Mouse (Mus musculus): ENCODE measurements at regions not wholly inside any gene's neighbourhood (a gene's known extent, or its start where the extent isn't known, plus 50 kb on each side); places are given as distances from the start of the nearest gene placed in this dataset.
A peak's percentile ranks its signal among the peaks of the same experiment; 100 is the strongest.

- no peak for DNase-seq (ENCODE audit: extremely low spot score in 1 of 2, low spot score in 1 of 2)
These were observed 553.4 kb downstream of the Btbd3 start for GRCm38 (mm10) chr2:138809767-138810166.

DNA sequence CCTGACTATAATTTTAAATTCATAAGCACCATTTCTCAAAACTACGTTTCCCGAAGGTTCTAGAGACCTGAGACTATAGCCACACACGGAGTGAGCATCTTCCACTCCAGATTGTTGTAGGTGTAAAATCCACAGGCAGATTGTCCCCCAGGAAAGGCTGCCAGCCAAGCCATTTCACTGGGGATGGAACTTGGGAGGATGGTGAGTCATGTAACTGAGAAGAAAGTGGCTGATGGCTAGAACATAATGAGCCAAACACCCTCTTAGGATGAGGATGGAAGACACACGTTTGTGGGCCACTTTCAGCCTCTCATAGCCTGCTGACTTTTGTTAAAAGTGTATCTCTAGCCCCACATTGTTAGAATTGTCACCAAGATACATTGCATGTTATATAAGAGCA is 564.1 kb downstream of the Btbd3 start:
- DNase-seq (ENCODE audit: extremely low spot score in 1 of 2, low spot score in 1 of 2): peak; percentile 26 to 40

DNA sequence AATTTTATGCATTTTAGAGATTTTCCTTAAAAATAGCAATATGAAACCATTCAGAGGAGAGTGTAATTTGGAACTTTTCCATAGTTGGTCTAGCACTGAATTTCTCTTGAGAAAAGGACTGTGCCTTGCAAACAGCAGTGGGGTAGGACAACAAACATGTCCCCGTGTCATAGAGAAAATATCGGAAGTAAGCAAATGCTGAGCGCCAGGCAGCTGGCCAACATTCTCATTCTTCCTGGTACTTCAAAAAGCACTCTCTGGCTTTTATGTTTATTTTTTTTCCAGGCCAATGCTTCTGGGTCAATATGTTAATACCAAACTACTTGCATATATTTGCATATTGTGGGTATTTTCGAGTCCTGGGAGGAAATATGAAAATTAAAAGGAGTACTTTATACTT is 568.5 kb downstream of the Btbd3 start:
- peak in 1 of 2 experiments; percentile 35 for DNase-seq (ENCODE audit: extremely low spot score in 1 of 2, low spot score in 1 of 2)

- DNase-seq (ENCODE audit: extremely low spot score in 1 of 2, low spot score in 1 of 2): no peak
These were observed 571.6 kb downstream of the Btbd3 start for GRCm38 (mm10) chr2:138827813-138828570.

DNA sequence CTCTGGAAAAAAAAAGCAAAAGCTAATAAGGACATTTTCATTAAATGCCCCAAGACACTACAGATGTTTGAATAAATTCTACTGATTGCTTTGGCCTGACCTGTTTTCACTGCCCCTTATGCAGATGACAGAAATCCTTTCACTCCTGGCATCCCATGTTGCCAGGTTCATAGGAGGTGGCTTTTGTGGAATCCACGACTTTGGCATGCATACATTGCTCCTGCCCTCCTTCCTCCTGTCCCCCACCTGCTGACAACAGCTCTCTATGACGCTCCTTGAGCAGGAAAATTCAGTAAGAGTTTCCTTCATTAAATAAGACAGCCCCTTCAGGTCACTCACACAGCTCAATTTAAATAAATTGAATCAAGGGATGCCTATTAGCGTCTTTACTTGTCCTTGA is 582.5 kb downstream of the Btbd3 start:
- DNase-seq (ENCODE audit: extremely low spot score in 1 of 2, low spot score in 1 of 2): no peak

DNA sequence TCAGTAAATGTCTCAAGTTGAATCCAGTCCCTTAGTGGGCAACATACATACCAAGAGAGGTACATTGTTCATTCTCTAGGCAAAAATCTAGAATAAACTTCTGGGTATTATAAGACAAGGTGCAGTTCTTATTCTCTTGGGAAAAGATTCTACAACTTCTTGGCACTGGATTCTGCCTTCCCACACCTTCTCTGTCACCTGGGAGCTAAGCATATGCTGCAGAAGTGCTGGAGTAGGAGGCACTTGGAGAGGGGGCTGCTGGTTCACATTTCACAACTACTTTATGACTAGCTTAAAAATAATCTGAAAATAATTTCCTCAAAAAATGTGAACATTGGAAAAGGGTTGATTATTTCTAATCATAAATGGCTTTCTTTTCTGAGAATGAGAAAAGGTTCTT is 602.8 kb downstream of the Btbd3 start:
- no peak for DNase-seq (ENCODE audit: extremely low spot score in 1 of 2, low spot score in 1 of 2)

GRCm38 (mm10) chr2:138896563-138896962 is 597.1 kb upstream of the Sptlc3 start:
- no peak for DNase-seq (ENCODE audit: extremely low spot score in 1 of 2, low spot score in 1 of 2)

- DNase-seq (ENCODE audit: extremely low spot score in 1 of 2, low spot score in 1 of 2): no peak
These were observed 596.6 kb upstream of the Sptlc3 start for GRCm38 (mm10) chr2:138897101-138897500.

GRCm38 (mm10) chr2:138937165-138937564 is 556.5 kb upstream of the Sptlc3 start:
- DNase-seq (ENCODE audit: extremely low spot score in 1 of 2, low spot score in 1 of 2): no peak

DNA sequence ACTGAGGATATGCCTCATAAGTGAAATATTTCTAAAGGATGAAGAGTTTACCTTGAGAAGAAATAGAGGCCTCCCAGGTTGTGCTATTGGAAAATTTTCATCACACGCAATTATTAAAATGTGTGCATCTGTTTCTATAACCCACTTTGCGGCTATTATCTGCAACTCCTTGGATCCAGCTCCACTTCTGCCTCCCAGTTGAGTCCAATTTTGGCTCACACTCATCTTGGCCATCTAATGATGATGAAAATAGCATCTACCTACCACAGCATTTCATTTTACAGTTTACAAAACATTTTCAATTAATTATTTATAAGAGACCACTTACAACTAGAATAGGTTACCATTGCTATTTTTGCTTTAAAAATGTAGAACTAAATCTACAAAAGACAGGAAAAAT is 554.3 kb upstream of the Sptlc3 start:
- no peak for DNase-seq (ENCODE audit: extremely low spot score in 1 of 2, low spot score in 1 of 2)

- no peak for DNase-seq (ENCODE audit: extremely low spot score in 1 of 2, low spot score in 1 of 2)
These were observed 527.5 kb upstream of the Sptlc3 start for GRCm38 (mm10) chr2:138966110-138966790.

DNA sequence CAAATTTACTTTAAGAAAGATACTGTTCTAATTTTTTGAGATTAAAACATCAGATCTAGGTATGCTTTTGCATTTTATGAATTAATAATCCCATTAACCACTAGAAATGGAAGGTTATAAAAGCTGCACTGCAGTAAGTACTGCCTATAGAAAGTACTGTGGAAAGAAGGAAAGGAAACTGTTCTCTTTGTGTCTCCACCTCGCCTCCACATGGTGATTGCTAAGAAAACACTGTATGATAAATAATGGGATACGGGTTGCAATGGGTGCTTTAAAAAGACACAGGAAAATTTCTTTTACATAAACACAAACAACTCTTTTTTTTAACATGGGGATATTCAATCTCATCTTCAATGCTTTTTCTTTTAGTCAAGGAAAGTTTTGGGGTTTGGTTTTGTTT is 519.2 kb upstream of the Sptlc3 start:
- DNase-seq (ENCODE audit: extremely low spot score in 1 of 2, low spot score in 1 of 2): no peak

DNA sequence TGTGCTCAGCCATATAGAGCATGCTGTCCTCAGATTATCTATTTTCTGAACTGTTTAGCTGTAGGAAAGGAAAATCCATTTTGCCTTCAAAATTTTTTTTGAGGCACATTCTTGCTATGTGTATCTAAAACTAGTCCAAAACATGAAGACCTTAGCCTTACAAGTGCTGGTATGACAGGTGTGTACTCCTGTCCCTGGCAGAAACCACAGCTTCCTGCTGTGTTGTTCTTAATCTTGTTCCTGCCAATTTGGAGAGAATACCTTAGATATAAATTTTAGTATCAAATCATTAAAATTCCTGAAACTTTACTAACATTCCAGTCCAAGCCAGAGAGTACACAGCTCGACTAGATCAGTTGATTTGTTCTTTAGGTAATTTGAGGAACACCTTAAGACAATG is 503.7 kb upstream of the Sptlc3 start:
- DNase-seq (ENCODE audit: extremely low spot score in 1 of 2, low spot score in 1 of 2): no peak

DNA sequence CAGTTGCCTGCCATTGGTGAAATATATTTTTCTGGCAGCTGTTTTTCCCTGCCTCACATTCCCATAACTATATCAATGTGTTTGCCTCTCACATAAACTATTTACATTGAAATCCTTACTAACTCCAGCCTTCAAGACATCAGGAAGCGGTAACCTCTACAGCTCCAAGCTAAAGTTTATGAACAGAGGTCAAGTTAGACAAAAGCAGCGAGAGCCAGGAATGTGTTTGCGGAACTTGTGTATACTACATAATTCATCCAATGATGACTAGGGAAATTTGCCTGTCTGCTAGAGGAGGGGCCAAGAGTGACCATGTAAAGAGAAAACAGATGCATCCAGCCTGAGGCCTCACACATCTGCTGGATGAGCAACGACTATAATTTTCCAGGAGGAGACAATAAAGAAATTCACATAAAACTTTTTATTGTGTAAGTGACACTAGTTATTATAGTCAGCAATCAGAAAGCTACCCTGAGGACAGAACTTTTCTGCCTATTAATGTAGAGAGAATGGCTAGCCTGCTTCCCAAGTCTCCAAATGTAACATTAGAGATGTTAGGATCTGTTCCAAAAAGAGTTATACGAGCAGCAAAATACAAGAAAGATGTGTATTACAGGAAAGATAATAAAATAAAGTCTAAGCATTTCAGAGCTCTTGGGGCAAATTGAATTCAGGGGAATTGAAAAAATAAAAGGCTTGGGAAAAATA is 461.5 kb upstream of the Sptlc3 start:
- no peak for DNase-seq (ENCODE audit: extremely low spot score in 1 of 2, low spot score in 1 of 2)

- no peak for DNase-seq (ENCODE audit: extremely low spot score in 1 of 2, low spot score in 1 of 2)
These were observed 458.9 kb upstream of the Sptlc3 start for GRCm38 (mm10) chr2:139034800-139035199.

- no peak for DNase-seq (ENCODE audit: extremely low spot score in 1 of 2, low spot score in 1 of 2)
These were observed 451.9 kb upstream of the Sptlc3 start for GRCm38 (mm10) chr2:139041671-139042273.

DNA sequence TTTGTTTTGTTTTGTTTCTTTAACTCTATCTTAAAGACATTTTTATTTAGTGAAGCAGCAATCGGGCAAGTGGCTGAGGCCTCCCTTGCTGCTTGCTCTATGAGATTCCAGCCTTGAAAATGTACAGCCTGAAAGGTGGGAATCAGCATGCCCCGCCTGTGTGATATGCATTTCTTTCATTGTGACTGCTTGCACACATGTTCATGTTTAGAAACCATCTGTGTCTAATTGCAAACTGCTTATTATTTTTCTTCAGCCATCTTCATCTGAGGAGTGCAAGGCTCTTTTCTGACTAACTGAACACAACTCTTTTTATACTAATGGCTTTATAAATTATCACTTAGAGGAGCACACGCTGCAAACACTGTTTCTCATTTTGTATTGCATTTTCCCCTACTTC is 449.0 kb upstream of the Sptlc3 start:
- DNase-seq (ENCODE audit: extremely low spot score in 1 of 2, low spot score in 1 of 2): no peak

DNA sequence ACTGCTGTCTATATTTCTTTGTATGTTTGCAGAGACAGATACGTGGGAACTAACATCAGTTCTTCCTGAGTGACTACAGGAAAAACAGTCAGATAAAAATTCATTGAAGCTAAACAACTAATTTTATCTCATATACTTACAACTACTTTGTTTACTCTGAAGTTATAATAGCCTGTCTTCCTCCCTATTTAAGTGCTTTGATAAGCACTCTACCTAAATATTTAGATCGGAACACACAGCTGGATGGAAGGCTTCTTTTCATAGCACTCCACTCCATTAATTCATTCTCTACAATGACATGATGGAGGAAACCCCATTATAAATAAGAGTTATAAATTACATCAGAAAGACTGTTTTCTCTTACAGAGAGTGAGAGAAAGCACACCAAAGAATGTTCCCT is 438.5 kb upstream of the Sptlc3 start:
- no peak for DNase-seq (ENCODE audit: extremely low spot score in 1 of 2, low spot score in 1 of 2)

DNA sequence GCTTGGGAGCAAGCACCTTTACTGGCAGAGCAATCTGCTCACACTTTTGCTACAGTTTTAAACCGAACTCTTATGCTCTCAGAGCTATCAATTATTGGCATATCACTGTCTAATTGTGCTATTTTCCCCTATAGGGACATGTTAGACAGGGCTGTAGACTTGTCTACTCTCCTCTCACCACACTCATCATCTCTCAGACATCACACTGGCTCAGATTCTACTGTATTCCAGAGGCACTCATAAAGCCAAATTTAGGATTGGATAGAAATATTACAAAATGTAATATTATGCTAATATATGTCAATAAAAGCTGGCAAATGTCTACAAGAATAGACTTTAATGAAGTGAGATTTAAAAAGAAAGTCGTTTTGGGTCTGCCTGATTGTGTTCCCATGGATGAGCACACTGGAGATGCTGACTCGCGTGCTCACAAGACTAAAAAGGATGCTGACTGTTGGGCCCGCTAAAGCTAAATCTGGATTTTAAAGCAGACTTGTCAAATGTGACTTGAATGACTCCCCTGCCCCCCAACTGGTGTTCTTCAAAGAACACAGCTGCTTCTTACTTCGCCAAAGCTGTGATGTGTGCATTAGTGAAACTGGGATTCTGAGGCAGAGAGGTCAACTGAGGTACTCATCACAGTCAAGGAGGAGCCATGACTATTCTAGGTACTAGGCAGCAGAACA is 424.3 kb upstream of the Sptlc3 start:
- no peak for DNase-seq (ENCODE audit: extremely low spot score in 1 of 2, low spot score in 1 of 2)

- no peak for DNase-seq (ENCODE audit: extremely low spot score in 1 of 2, low spot score in 1 of 2)
These were observed 422.0 kb upstream of the Sptlc3 start for GRCm38 (mm10) chr2:139071690-139072089.

Measured in layer of hippocampus, postnatal 25 days (tissue).